Mouse (Mus musculus) cerebellum, adult 2 months (tissue): Measurements from ENCODE around the gene Olfr639.

Experiments used
- CTCF ChIP-seq: fragments of 200-500 bp; IDR thresholded peaks from 2 replicates; pipeline ENCODE4 v1.5.1; 2011; ENCODE audit warnings: low read depth, mild to moderate bottlenecking, control low read depth, low read length, moderate library complexity, borderline replicate concordance; ENCODE audit not compliant: insufficient read depth
- POLR2A ChIP-seq: fragments of 200-500 bp; IDR thresholded peaks from 2 replicates; pipeline ENCODE4 v1.6.1; 2011; ENCODE audit warnings: low read length, control low read depth, borderline replicate concordance; ENCODE audit not compliant: insufficient read depth

- no peak for TF ChIP-seq POLR2A
- TF ChIP-seq CTCF, result no peak
Observed at GRCm38 (mm10) chr7:104050745-104051144, 33.6 kb upstream of the Olfr639 start.
